In genomic region chr11:77876760-77877148, GRCm38 (mm10) we compare ENCODE assay signal across 10 mouse cellular contexts. TPM values are rescaled to one million over a fixed set of nuclear protein-coding genes. Genes with fewer than 3 reads are reported as not detected.
DNase-seq lines count a peak whose midpoint lies in the region; ATAC-seq and TF ChIP-seq lines count a peak whose summit lies in the region.
"Had no signal": no experiment of that assay in that cellular context is flagged by ENCODE, and none has a peak within 500 bp of the region (broad histone marks: within the 10 kb centered on the region; RNA-seq: fewer than 3 reads in every experiment).

No protein-coding gene starts in this region.

- H3K9me3 ChIP-seq in heart, postnatal 0 days (replicated peaks; ENCODE audit: control insufficient read depth, low read length) = no peaks in the 10 kb centered on the region
- H3K9me3 ChIP-seq in neural tube, embryonic 13.5 days = no peaks in the 10 kb centered on the region
- H3K9me3 ChIP-seq: kidney, embryonic 15.5 days had no signal

- H3K27ac ChIP-seq in heart, adult 2 months = peak overlapping the region; percentile 15; the same call in 1 of the 2 replicates
- H3K27ac ChIP-seq in heart, postnatal 0 days (ENCODE audit: low read depth) = peak overlapping the region; percentile 80
- peak overlapping the region; percentile 67 for H3K27ac ChIP-seq in neural tube, embryonic 13.5 days (replicated peaks)
- H3K27ac ChIP-seq: kidney, embryonic 15.5 days had no signal

- H3K79me2 ChIP-seq in heart, adult 2 months (replicated peaks; ENCODE audit: control insufficient read depth, insufficient read depth, low read length) = no peaks in the 10 kb centered on the region

- no peak overlapping the region for H3K9ac ChIP-seq in heart, adult 2 months (ENCODE audit: low read depth, low read length)
- H3K9ac ChIP-seq in heart, postnatal 0 days (replicated peaks; ENCODE audit: low read depth, low read length) = 0 out of 2 replicates have a peak overlapping the region, but pooled peaks have one; percentile 11
- 0 out of 2 replicates have a peak overlapping the region, but pooled peaks have one; percentile 17 for H3K9ac ChIP-seq in neural tube, embryonic 13.5 days
- H3K9ac ChIP-seq: kidney, embryonic 15.5 days had no signal

- H3K4me1 ChIP-seq in heart, adult 2 months (ENCODE audit: control insufficient read depth, insufficient read depth, low read length) = peaks cover 3% of the 10 kb centered on the region
- peaks cover 34% of the 10 kb centered on the region for H3K4me1 ChIP-seq in heart, postnatal 0 days (ENCODE audit: control insufficient read depth, insufficient read depth)
- H3K4me1 ChIP-seq in neural tube, embryonic 13.5 days (replicated peaks) = peaks cover 66% of the 10 kb centered on the region

- H3K36me3 ChIP-seq in heart, adult 2 months (ENCODE audit: control insufficient read depth, insufficient read depth, low read length) = no peaks in the 10 kb centered on the region
- H3K36me3 ChIP-seq in heart, postnatal 0 days (replicated peaks; ENCODE audit: control insufficient read depth, insufficient read depth, low read length) = no peaks in the 10 kb centered on the region
- no peaks in the 10 kb centered on the region for H3K36me3 ChIP-seq in neural tube, embryonic 13.5 days
- H3K36me3 ChIP-seq: kidney, embryonic 15.5 days had no signal

- no peak for TF ChIP-seq CTCF in heart, adult 2 months (IDR thresholded peaks at IDR 0.05)
- TF ChIP-seq CTCF in heart, postnatal 0 days (IDR thresholded peaks at IDR 0.05; ENCODE audit: low read depth) = no peak

- WGBS in heart, adult 2 months = 50% methylated on average over 11 of the region's 11 CpGs
- 45% methylated on average over 11 of the region's 11 CpGs for WGBS in heart, postnatal 0 days
- 42% methylated on average over 11 of the region's 11 CpGs for WGBS in neural tube, embryonic 13.5 days

- H3K27me3 ChIP-seq in heart, adult 2 months (ENCODE audit: control insufficient read depth, insufficient read depth, low read length) = no peaks in the 10 kb centered on the region
- H3K27me3 ChIP-seq in heart, postnatal 0 days (ENCODE audit: control insufficient read depth, insufficient read depth, low read length) = no peaks in the 10 kb centered on the region
- H3K27me3 ChIP-seq in neural tube, embryonic 13.5 days = peaks cover 73% of the 10 kb centered on the region

- TF ChIP-seq EP300 in heart, adult 2 months (IDR thresholded peaks at IDR 0.05; ENCODE audit: insufficient read depth, low read depth, low read length) = no peak
- TF ChIP-seq EP300 in heart, postnatal 0 days (IDR thresholded peaks at IDR 0.05; ENCODE audit: low read depth) = no peak

- H3K4me3 ChIP-seq in heart, adult 2 months = no peak overlapping the region
- no peak overlapping the region for H3K4me3 ChIP-seq in heart, postnatal 0 days (ENCODE audit: low read depth, low read length)
- H3K4me3 ChIP-seq in neural tube, embryonic 13.5 days = no peak overlapping the region
- H3K4me3 ChIP-seq: kidney, embryonic 15.5 days had no signal

- TF ChIP-seq POLR2A in heart, adult 2 months (IDR thresholded peaks at IDR 0.05; ENCODE audit: insufficient read depth, low read depth, low read length) = no peak

- peak overlapping the region; percentile 47; the same call in 1 of the 2 replicates for H3K4me2 ChIP-seq in heart, postnatal 0 days (ENCODE audit: low read depth, low read length)
- H3K4me2 ChIP-seq in neural tube, embryonic 13.5 days = no peak overlapping the region
- H3K4me2 ChIP-seq: kidney, embryonic 15.5 days had no signal

- DNase-seq in heart, adult 2 months = no peak
- no peak for DNase-seq in heart, postnatal 36 days
- peak; percentile 57 to 68 for DNase-seq in right cerebral cortex, postnatal 10 days (ENCODE audit: low spot score in 2 of 2)
- no peak for DNase-seq in right cerebral cortex, postnatal 25 days
- DNase-seq in heart, postnatal 0 days (ENCODE audit: low spot score) = no peak
- no peak for DNase-seq in adrenal gland, postnatal 25 days
- DNase-seq in cerebellum, adult 9-10 months = no peak

- intact Hi-C loops in heart, adult 2 months (cut with DNase I) = no loop called here
- intact Hi-C loops in heart, postnatal 36 days (cut with DNase I) = loop anchor here (5.0 kb wide), 1 partner anchor 39 kb away; no protein-coding TSS in a partner anchor

- ATAC-seq in heart, postnatal 0 days (ENCODE audit: insufficient read depth, low read depth) = no peak; the same call in 1 of the 2 replicates
- ATAC-seq in neural tube, embryonic 13.5 days (ENCODE audit: low read depth) = no peak

RNA-seq across cellular contexts. Expression of gene Pipox, which starts 17.1 kb away (rescaled TPM):
- under 1 TPM; 0.52 to 0.77 TPM for total RNA-seq in heart, adult 2 months (2021)
- 0.47 and 0.82 TPM in 2 replicates for polyA plus RNA-seq in heart, adult 2 months (2012; rRNA removed)
- total RNA-seq in heart, postnatal 36 days (2021) = under 1 TPM; 0.53 to 0.89 TPM
- total RNA-seq in heart, postnatal 0 days (2014; rRNA removed; ENCODE audit: low replicate concordance) = 2.4 and 3.7 TPM in 2 replicates
- polyA plus RNA-seq in heart, postnatal 0 days (2015; fragmentation: Nextera tagmentation; extraction: Ambion mirVana) = 2.6 and 3.1 TPM in 2 replicates
- polyA plus RNA-seq in neural tube, embryonic 13.5 days (2015; fragmentation: Nextera tagmentation; extraction: Ambion mirVana) = 4.1 and 6.1 TPM in 2 replicates
- 3.8 and 4.6 TPM in 2 replicates for total RNA-seq in adrenal gland, postnatal 25 days (2021)
- polyA plus RNA-seq: C2C12 had no signal

RNA-seq across cellular contexts. Expression of gene Sez6, which starts 53.8 kb away (rescaled TPM):
- under 1 TPM; 0.68 to 0.80 TPM for total RNA-seq in heart, adult 2 months (2021)
- polyA plus RNA-seq in heart, adult 2 months (2012; rRNA removed) = 0.59 and 0.70 TPM in 2 replicates
- under 1 TPM; 0.16 to 0.44 TPM for total RNA-seq in heart, postnatal 36 days (2021)
- 0.77 TPM in 1 of 2 replicates, not detected in the other for total RNA-seq in heart, postnatal 0 days (2014; rRNA removed; ENCODE audit: low replicate concordance)
- polyA plus RNA-seq in heart, postnatal 0 days (2015; fragmentation: Nextera tagmentation; extraction: Ambion mirVana) = 0.08 TPM in 1 of 2 replicates, not detected in the other
- 95.2 and 104 TPM in 2 replicates for polyA plus RNA-seq in neural tube, embryonic 13.5 days (2015; fragmentation: Nextera tagmentation; extraction: Ambion mirVana)
- total RNA-seq in adrenal gland, postnatal 25 days (2021) = 2.0 and 2.7 TPM in 2 replicates
- polyA plus RNA-seq: C2C12 had no signal

Comparison
In these comparisons a context has a peak if more than half of its experiments do, and no peak if none do; other contexts are left out.
1. DNase-seq: peak in right cerebral cortex, postnatal 10 days (2 of 2); none in heart, adult 2 months (0 of 2), heart, postnatal 36 days (0 of 2), right cerebral cortex, postnatal 25 days (single experiment), heart, postnatal 0 days (single experiment), adrenal gland, postnatal 25 days (single experiment) and cerebellum, adult 9-10 months (single experiment).
2. H3K27ac ChIP-seq: peak in every context shown above with its lines; median percentile 80 in heart, postnatal 0 days; 67 in neural tube, embryonic 13.5 days; 15 in heart, adult 2 months.